Mouse (Mus musculus) C2C12 (cell line): Measurements from ENCODE around the gene Plpp2. TPM values are rescaled to one million over a fixed set of nuclear protein-coding genes. Genes with fewer than 3 reads are reported as not detected.

ENCODE experiments used
- H3K27me3 ChIP-seq: one replicate; pipeline ENCODE4 v1.6.1; 2011; ENCODE audit not compliant: control insufficient read depth, insufficient read depth, insufficient read length
- H3K36me3 ChIP-seq: one replicate; pipeline ENCODE4 v1.6.1; 2011; ENCODE audit not compliant: control insufficient read depth, insufficient read depth
- H3K4me3 ChIP-seq: one replicate; pipeline ENCODE4 v1.5.1; 2011; ENCODE audit warnings: mild to moderate bottlenecking, control low read depth; ENCODE audit not compliant: poor library complexity, insufficient read depth, severe bottlenecking
- H3K79me2 ChIP-seq: one replicate; pipeline ENCODE4 v1.6.1; 2011; ENCODE audit not compliant: control insufficient read depth, insufficient read depth
- H3K79me3 ChIP-seq: one replicate; pipeline ENCODE4 v1.6.1; 2011; ENCODE audit warnings: low read depth, control low read depth
- H3ac ChIP-seq: one replicate; pipeline ENCODE3; 2011; ENCODE audit warnings: low read depth; ENCODE audit not compliant: control insufficient read depth, insufficient read length
- CEBPB ChIP-seq: IDR thresholded peaks from one replicate; pipeline ENCODE4 v1.6.1; 2011; ENCODE audit warnings: low read depth, mild to moderate bottlenecking, control low read depth, moderate library complexity
- CTCF ChIP-seq: IDR thresholded peaks from one replicate; pipeline ENCODE4 v1.5.1; 2011; ENCODE audit not compliant: control insufficient read depth, insufficient read depth, insufficient read length
- FOSL1 ChIP-seq: IDR thresholded peaks from one replicate; pipeline ENCODE4 v1.8.0; 2011; ENCODE audit warnings: mild to moderate bottlenecking, low read length; ENCODE audit not compliant: poor library complexity, insufficient read depth, severe bottlenecking
- MAX ChIP-seq: IDR thresholded peaks from one replicate; pipeline ENCODE4 v1.6.1; 2011; ENCODE audit warnings: mild to moderate bottlenecking, control low read depth
- MYOD1 ChIP-seq: IDR thresholded peaks from one replicate; pipeline ENCODE4 v1.6.1; 2011; ENCODE audit warnings: low read depth; ENCODE audit not compliant: control insufficient read depth, insufficient read length
- MYOG ChIP-seq: IDR thresholded peaks from one replicate; pipeline ENCODE4 v1.6.1; 2011; ENCODE audit not compliant: control insufficient read depth, insufficient read length; ENCODE audit errors: extremely low read depth
- USF1 ChIP-seq: IDR thresholded peaks from one replicate; pipeline ENCODE4 v1.6.1; 2011; ENCODE audit warnings: low read depth, mild to moderate bottlenecking, control low read depth, moderate library complexity
- long read RNA-seq, 2 experiments: library from polyadenylated mRNA; unstranded; transcript quantifications; one replicate each; pipeline ENCODE4 v2.0.0; 2019 to 2020
- polyA plus RNA-seq: library from polyadenylated mRNA; unstranded; fragments of >200 nt; fragmentation: generic; extraction: Trizol; gene quantifications from one replicate; pipeline ENCODE4 v1.2.1, GENCODE M21; 2012; ENCODE audit warnings: missing spikeins

The Plpp2 gene
- polyA plus RNA-seq, result 166 TPM
- long read RNA-seq, experiment 1, transcript Plpp2-201 (6 exons, 1,654 nt), result major isoform, 74 of 121 reads
- long read RNA-seq, experiment 1, transcript Plpp2-202 (6 exons, 1,609 nt), result minor isoform, 9 of 121 reads
- long read RNA-seq, experiment 1, partial matches to known transcripts, result 7 of 121 reads
- long read RNA-seq, experiment 1, other reads (novel, unspliced or antisense), result 27 of 121 reads
- long read RNA-seq, experiment 2, transcript Plpp2-201 (6 exons, 1,654 nt), result major isoform, 182 of 231 reads
- long read RNA-seq, experiment 2, transcript Plpp2-202 (6 exons, 1,609 nt), result minor isoform, 25 of 231 reads
- long read RNA-seq, experiment 2, transcript Plpp2-205 (5 exons, 825 nt), result minor isoform, 5 of 231 reads
- long read RNA-seq, experiment 2, partial matches to known transcripts, result 7 of 231 reads
- long read RNA-seq, experiment 2, other reads (novel, unspliced or antisense), result 12 of 231 reads

GRCm38 (mm10) chr10:79533126-79533911, at the start of gene Plpp2:
Gene Plpp2 (minus strand): TSS chr10:79533796.
- TF ChIP-seq CEBPB (no peak), FOSL1 (no peak), MYOG (no peak), MYOD1 (no peak), USF1 (no peak), CTCF (peak; percentile 78), MAX (peak; percentile 71)
- peaks cover 43% of the 10 kb centered on the region for H3K79me3 ChIP-seq

GRCm38 (mm10) chr10:79581501-79581900, 47.9 kb upstream of the Plpp2 start:
- Histone ChIP-seq H3K79me2 (no peaks in the 10 kb centered on the region), H3K79me3 (no peaks in the 10 kb centered on the region), H3ac (no peak overlapping the region), H3K27me3 (peaks cover 35% of the 10 kb centered on the region), H3K4me3 (no peak overlapping the region), H3K36me3 (no peaks in the 10 kb centered on the region)
- no peak for TF ChIP-seq FOSL1
- TF ChIP-seq CEBPB, result no peak
- TF ChIP-seq CTCF, result no peak
- no peak for TF ChIP-seq USF1
- TF ChIP-seq MAX, result no peak
- TF ChIP-seq MYOG, result no peak
- TF ChIP-seq MYOD1, result no peak

More at GRCm38 (mm10) chr10:79533126-79533911, at the start of gene Plpp2:
- Histone ChIP-seq H3K36me3 (peaks cover 40% of the 10 kb centered on the region), H3K27me3 (no peaks in the 10 kb centered on the region), H3K4me3 (peak within 1 kb of the TSS; percentile 65), H3ac (peak within 1 kb of the TSS; percentile 82), H3K79me2 (peaks cover 48% of the 10 kb centered on the region)

- Histone ChIP-seq H3ac (no peak overlapping the region), H3K27me3 (peaks cover 28% of the 10 kb centered on the region)
- no peak for TF ChIP-seq FOSL1
- TF ChIP-seq CTCF, result peak; percentile 23
Measured at GRCm38 (mm10) chr10:79580811-79581210, 47.2 kb upstream of the Plpp2 start.

GRCm38 (mm10) chr10:79580356-79580755, 46.8 kb upstream of the Plpp2 start:
- Histone ChIP-seq H3K27me3 (peaks cover 25% of the 10 kb centered on the region), H3K4me3 (no peak overlapping the region), H3K36me3 (no peaks in the 10 kb centered on the region), H3K79me3 (no peaks in the 10 kb centered on the region), H3K79me2 (no peaks in the 10 kb centered on the region), H3ac (no peak overlapping the region)
- no peak for TF ChIP-seq MYOD1
- TF ChIP-seq MAX, result no peak
- no peak for TF ChIP-seq USF1
- TF ChIP-seq CEBPB, result no peak
- TF ChIP-seq MYOG, result no peak
- TF ChIP-seq CTCF, result no peak
- TF ChIP-seq FOSL1, result no peak

More at GRCm38 (mm10) chr10:79580811-79581210, 47.2 kb upstream of the Plpp2 start:
- Histone ChIP-seq H3K79me3 (no peaks in the 10 kb centered on the region), H3K36me3 (no peaks in the 10 kb centered on the region), H3K79me2 (no peaks in the 10 kb centered on the region), H3K4me3 (no peak overlapping the region)

GRCm38 (mm10) chr10:79579781-79580180, 46.2 kb upstream of the Plpp2 start:
- Histone ChIP-seq H3K4me3 (no peak overlapping the region), H3K27me3 (peaks cover 22% of the 10 kb centered on the region), H3K79me3 (no peaks in the 10 kb centered on the region), H3K79me2 (no peaks in the 10 kb centered on the region), H3K36me3 (no peaks in the 10 kb centered on the region), H3ac (no peak overlapping the region)
- no peak for TF ChIP-seq FOSL1
- no peak for TF ChIP-seq CTCF
- no peak for TF ChIP-seq MYOD1
- no peak for TF ChIP-seq USF1
- no peak for TF ChIP-seq MYOG
- TF ChIP-seq CEBPB, result no peak
- no peak for TF ChIP-seq MAX
